Mouse (Mus musculus) bone marrow macrophage, adult 2 months (primary cell): ENCODE data around the gene Hist1h3i. TPM values are rescaled to one million over a fixed set of nuclear protein-coding genes. Genes with fewer than 3 reads are reported as not detected.

Experiments used
- H3K27ac ChIP-seq: 2 replicates; pipeline ENCODE4 v1.5.1; 2012; ENCODE audit warnings: low read depth, low read length; ENCODE audit not compliant: insufficient read depth
- H3K4me1 ChIP-seq: 2 replicates; pipeline ENCODE4 v1.6.1; 2012; ENCODE audit warnings: low read length; ENCODE audit not compliant: control insufficient read depth, insufficient read depth
- H3K4me3 ChIP-seq: 2 replicates; pipeline ENCODE4 v1.5.1; 2012; ENCODE audit warnings: mild to moderate bottlenecking, low read length, moderate library complexity; ENCODE audit not compliant: insufficient read depth
- CTCF ChIP-seq: IDR thresholded peaks from 2 replicates; pipeline ENCODE4 v1.5.1; 2012; ENCODE audit warnings: low read depth, mild to moderate bottlenecking, low read length, moderate library complexity
- POLR2A ChIP-seq: IDR thresholded peaks from 2 replicates; pipeline ENCODE4 v1.6.1; 2012; ENCODE audit warnings: mild to moderate bottlenecking, low read depth, low read length, borderline replicate concordance
- polyA plus RNA-seq: library from polyadenylated mRNA; stranded (reverse); fragments of >200 nt; gene quantifications from 2 replicates; pipeline ENCODE4 v1.2.4, GENCODE M21; 2012; ENCODE audit not compliant: missing spikeins, insufficient read depth, insufficient read length

Hist1h3i gene
- polyA plus RNA-seq, 1 experiment, result 4.4 TPM

DNA sequence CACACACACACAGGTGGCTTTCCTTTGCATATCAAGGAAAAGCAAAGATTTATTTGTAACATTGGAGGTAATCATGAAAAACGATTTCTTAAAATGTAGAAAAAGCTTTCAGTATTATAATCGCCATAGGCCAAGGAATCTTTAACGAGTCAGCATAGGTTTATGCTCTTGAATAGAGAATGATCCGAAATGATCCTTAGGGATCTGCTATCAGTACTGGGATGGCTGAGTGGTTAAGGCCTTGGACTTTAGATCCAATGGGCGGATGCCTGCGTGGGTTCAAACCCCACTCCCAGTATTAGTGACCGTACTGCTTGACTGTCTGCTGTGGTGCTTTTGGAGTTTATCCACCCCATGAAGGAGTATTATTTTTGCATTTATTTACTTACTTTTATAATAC is 12.4 kb upstream of the Hist1h3i start:
- H3K4me3 ChIP-seq, result no peak overlapping the region
- H3K27ac ChIP-seq, result no peak overlapping the region
- peaks cover 6% of the 10 kb centered on the region for H3K4me1 ChIP-seq
- TF ChIP-seq POLR2A (no peak), CTCF (no peak)

DNA sequence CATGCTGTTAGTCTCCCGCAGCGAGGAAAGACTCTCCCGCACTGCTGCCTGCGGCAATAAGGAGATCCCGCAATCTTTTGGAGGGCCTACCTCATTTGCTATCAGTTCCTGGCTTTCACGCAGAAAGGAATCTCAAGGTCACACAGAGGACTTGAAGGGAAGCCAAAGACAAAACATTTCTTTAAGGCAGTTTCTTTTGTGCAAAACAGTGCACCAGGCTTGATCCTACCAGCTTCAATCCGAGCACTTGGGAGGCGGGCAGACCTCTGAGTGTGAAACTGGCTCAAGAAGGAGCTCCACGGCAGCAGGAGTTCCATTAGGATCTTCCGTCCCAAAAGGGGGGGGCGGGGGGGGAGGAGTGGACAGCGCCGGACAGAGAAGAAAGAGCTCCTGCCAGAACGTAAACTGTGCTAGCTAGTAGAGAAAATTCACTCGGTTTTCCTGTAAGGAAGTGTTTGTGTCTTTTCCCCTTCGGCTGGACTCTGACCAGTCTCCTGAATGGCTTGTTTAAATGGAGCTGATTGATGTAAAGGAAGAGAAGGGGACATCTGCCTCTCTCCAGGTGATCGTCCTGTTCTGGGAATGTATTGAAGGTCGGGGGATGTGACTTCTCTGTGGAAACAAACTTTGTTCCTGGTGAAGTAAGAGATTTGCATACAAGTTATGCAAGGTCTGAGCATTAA is 7.6 kb upstream of the Hist1h3i start:
- TF ChIP-seq POLR2A (no peak), CTCF (no peak)
- Histone ChIP-seq H3K4me3 (no peak overlapping the region), H3K27ac (no peak overlapping the region), H3K4me1 (peaks cover 18% of the 10 kb centered on the region)

DNA sequence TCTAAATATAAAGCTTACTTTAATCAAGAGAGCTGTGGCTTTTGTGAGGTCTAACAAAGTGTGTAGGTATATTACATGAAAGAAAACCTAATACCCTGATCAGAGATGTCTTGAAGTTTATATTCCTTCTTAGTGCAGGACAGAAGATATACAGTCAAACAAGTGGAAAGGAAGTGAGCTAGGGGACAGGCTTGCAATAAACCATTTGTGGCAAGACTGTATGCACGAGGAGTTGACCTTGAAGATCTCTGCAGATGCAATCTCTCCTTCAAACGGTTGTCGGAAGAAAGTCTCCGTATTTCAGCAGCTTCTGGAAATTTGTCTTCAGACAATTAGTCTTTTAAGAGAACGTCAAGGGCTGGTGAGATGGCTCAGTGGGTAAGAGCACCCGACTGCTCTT is 6.8 kb upstream of the Hist1h3i start:
- Histone ChIP-seq H3K4me3 (no peak overlapping the region), H3K4me1 (peaks cover 20% of the 10 kb centered on the region), H3K27ac (no peak overlapping the region)
- TF ChIP-seq POLR2A, result no peak
- TF ChIP-seq CTCF, result no peak

DNA sequence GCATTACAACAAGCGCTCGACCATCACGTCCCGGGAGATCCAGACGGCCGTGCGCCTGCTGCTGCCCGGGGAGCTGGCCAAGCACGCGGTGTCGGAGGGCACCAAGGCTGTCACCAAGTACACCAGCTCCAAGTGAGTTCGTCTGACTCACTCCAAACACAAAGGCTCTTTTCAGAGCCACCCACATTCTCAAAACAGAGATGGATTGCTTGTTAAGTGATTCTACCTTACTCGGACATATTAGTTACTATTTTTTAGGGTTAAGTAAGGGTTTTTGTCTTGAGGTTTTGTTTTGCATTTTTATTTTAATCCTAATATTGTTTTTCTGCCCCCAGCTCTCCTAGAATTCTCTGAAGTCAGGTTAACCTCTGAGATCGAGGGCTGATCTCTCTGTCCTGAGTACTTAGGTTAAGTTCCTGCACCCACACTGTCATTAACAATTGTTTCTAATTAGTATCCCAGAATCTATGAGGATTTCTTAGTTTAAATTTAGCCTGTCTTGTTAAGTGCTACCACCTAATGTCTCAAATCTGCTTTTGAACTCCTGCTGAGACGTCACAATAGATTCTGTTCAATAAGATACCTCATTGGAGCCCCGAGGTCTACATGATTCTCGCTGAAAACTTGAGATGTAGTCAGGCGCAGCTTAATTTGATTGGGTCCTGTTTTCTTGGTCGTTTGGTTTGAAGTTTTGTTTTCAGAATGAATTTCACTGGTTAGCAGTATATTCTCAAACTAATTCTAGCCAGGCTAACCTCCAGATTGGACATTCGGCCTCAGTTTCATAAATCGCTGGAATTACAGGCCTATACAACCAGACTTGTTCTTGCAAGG is 4.8 kb upstream of the Hist1h3i start:
- peaks cover 24% of the 10 kb centered on the region for H3K4me1 ChIP-seq
- TF ChIP-seq POLR2A, result no peak
- TF ChIP-seq CTCF, result no peak
- H3K4me3 ChIP-seq, result peak overlapping the region; percentile 38
- peak overlapping the region; percentile 67 for H3K27ac ChIP-seq

DNA sequence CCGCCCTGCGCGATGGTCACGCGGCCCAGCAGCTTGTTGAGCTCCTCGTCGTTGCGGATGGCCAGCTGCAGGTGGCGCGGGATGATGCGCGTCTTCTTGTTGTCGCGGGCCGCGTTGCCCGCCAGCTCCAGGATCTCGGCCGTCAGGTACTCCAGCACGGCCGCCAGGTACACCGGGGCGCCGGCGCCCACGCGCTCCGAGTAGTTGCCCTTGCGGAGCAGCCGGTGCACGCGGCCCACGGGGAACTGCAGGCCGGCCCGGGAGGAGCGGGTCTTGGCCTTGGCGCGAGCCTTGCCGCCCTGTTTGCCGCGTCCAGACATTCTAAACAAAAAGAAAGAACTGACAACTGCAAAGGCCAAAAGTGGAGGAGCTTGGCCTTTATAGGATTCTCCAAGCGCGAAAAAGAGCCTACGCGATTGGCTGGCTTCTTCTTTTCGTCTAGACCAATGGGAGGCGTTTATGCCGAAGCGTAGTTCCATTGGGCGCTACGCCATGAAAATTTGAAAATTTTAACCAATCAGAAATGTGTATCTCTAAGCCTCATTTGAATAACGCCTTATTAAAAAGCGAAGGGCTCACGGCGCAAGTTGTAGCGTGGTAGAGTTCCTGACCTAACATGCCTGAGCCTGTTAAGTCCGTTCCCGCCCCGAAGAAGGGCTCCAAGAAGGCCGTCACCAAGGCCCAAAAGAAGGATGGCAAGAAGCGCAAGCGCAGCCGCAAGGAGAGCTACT is 3.9 kb upstream of the Hist1h3i start, which contains the start of the genes Hist1h2an and Hist1h2bp:
TSS of gene Hist1h2an (minus strand) at position 320 of the 731 bp plus-strand sequence.
TSS of gene Hist1h2bp (plus strand) at position 563 of the 731 bp plus-strand sequence.
- Histone ChIP-seq H3K4me3 (peak within 1 kb of the TSS; percentile 58), H3K27ac (peak within 1 kb of the TSS; percentile 86), H3K4me1 (peaks cover 23% of the 10 kb centered on the region)

DNA sequence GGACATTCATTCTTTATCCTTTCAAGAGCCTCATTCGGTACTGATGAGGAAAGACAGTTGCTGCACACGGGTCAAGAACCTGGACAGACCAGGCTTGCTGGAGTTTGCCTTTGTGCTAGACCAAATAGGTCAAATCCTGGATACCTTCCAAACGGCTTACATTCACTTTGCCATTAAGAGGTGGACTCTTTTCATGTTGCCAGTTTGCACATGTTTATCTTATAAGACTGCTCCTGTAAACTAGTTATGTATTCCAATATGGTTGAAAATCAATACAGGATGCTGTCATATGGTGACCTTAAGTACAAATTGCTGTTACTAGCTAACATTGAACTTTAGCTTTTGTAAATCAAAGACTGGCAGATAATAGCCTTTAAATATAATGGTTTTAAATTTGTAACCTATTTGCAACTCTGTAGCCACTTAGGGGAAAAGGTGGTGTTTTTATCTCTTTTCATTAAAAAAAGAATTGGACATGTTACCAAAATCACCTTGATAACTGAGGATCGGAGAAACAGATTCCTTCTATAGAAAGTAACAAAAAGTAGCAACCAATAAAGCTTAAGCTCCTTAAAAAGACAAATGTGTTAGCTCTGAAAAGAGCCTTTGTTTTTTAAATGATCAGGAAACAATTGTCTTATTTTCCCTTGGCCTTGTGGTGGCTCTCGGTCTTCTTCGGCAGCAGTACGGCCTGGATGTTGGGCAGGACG is 3.2 kb upstream of the Hist1h3i start:
- Histone ChIP-seq H3K4me3 (peak overlapping the region; percentile 58), H3K4me1 (peaks cover 18% of the 10 kb centered on the region), H3K27ac (peak overlapping the region; percentile 86)
- no peak for TF ChIP-seq CTCF
- no peak for TF ChIP-seq POLR2A

DNA sequence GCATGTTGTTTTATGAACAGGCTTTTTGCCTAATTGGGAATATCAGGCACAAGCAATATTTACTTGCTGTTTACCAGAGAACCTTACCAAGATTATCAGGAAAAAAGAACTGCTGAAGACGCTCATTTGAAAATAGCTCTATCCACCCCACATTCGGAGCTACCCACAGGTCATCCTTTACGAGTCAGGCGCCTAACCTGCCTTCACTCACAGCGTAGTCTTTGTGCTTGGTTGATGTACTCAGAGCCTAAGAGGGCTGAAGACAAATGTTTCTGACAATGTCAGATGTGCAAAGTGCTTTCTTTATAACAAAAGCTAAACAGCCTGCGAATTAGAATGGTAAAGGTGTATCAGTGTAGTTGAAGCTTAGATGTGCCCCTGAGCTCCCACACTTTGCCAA is 1.1 kb upstream of the Hist1h3i start:
- peaks cover 20% of the 10 kb centered on the region for H3K4me1 ChIP-seq
- peak overlapping the region; percentile 89 for H3K27ac ChIP-seq
- H3K4me3 ChIP-seq, result no peak overlapping the region
- TF ChIP-seq POLR2A, result no peak
- no peak for TF ChIP-seq CTCF

DNA sequence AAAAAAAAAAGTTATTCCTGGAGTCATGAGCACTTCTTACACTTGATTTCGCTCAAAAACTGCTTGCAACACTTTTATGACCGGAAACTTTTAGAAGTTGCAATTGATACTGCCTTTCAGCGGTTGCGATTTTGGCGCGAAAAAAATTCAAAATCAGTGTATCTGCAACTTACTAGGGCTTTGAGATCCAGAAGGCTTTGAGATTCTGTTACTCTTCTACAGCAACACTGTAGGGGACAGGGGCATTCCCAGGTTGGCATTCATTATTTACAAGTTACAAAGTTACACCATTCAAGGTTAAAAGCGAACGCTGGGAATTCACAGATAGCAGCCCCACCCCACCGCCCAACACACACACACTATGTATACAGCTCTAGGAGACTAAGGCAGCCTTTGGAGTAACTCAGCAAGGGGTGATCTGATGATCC is 578 bp upstream of the Hist1h3i start:
- TF ChIP-seq CTCF (no peak), POLR2A (no peak)
- Histone ChIP-seq H3K27ac (peak overlapping the region; percentile 89), H3K4me1 (peaks cover 20% of the 10 kb centered on the region), H3K4me3 (peak overlapping the region; percentile 18)

DNA sequence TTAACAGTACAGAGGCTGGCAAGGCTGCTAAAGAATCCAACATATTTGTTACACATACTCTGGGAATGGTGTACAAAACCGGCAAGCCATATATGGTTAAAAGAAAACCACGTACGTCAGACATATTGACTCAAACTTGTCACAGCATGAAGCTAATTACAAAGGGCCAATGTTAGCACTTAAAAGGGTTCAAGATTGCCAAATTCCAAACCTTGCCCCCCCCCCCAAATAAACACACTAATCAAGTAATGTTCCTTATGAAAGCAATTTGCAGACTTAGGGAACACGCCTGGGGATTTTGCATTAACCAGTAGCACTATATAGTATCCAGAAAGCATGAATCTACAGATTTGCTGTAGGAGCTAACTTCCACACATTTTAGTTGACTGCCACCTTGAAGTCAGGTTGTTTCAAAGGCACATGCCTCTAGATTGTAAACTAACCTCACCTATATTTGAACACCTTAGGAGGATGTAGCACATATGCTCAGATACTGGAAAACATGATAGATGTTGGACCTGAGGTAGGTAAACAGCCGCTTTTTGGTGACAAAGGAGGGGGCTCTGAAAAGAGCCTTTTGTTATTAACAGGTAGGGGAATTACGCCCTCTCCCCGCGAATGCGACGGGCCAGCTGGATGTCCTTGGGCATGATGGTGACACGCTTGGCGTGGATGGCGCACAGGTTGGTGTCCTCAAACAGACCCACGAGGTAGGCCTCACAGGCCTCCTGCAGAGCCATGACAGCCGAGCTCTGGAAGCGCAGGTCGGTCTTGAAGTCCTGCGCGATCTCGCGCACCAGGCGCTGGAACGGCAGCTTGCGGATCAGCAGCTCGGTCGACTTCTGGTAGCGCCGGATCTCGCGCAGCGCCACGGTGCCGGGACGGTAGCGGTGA is 562 bp downstream of the Hist1h3i start:
- Histone ChIP-seq H3K27ac (peak overlapping the region; percentile 85), H3K4me3 (peak overlapping the region; percentile 62), H3K4me1 (peaks cover 12% of the 10 kb centered on the region)
